ENCODE assay signal across 8 mouse cellular contexts in the genomic region with DNA sequence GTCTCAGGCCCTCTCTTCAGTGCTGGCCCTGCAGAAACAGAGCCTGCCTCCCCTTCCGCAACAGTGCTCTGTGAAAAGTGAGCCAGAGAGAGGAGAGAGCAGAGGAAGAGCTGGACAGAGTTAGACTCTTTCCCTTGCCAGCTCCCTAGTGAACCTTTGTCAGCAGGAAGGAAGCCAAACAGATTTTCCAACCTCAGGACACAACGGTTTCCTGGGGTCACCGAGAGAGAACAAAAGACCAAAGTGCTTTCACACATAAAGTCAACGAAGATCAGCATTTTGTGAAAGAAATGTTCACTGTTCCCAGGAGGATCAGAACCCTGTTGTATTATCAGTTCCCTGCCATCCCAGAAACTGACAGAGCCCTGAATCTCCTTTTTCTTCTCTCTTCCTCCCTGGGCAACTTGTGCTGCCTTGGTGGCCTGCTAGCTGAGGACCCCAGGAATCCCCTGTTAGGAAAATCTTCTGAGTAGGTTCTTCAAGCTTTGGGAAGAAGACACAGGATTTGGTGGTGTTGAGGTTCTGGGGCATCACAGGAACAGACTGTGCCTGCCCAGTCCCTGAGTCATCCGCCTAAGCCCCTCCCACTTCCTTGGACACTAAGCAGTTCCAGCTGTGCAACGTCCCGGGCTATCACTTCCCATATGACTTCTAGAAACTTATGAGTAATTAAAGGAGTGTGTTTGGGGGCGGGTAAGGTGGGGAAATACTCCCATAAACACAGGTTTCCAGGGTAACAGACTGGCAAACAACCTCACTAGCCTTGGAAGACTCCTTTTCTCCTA. TPM values are rescaled to one million over a fixed set of nuclear protein-coding genes. Genes with fewer than 3 reads are reported as not detected.
A peak's percentile ranks its signal among the peaks of the same experiment; 100 is the strongest.
DNase-seq lines count a peak whose midpoint lies in the region; ATAC-seq lines count a peak whose summit lies in the region.

No protein-coding gene starts in this region.

- peaks cover 10% of the 10 kb centered on the region for H3K9me3 ChIP-seq in hindbrain, embryonic 14.5 days (ENCODE audit: control insufficient read depth, low read length)
- H3K9me3 ChIP-seq in neural tube, embryonic 15.5 days (replicated peaks): no peaks in the 10 kb centered on the region; the same call in 1 of the 2 replicates

- peak overlapping the region; percentile 38; the same call in 1 of the 2 replicates for H3K27ac ChIP-seq in hindbrain, embryonic 14.5 days
- H3K27ac ChIP-seq in neural tube, embryonic 15.5 days (replicated peaks): 0 out of 2 replicates have a peak overlapping the region, but pooled peaks have one; percentile 2

- peak; percentile 32 to 85 for DNase-seq in urinary bladder, adult 18-20 months (ENCODE audit: low spot score in 2 of 2)
- DNase-seq in urinary bladder, postnatal 10 days (ENCODE audit: low spot score): no peak
- peak; percentile 85 for DNase-seq in forelimb bud, embryonic 11.5 days (ENCODE audit: low read depth, low spot score)
- no peak for DNase-seq in hindbrain, embryonic 14.5 days (ENCODE audit: low spot score)
- DNase-seq in liver: peak; percentile 60
- DNase-seq in natural killer cell, adult 2 months (ENCODE audit: low spot score in 2 of 2): no peak
- DNase-seq in right cerebral cortex, postnatal 25 days: no peak

- no peak overlapping the region for H3K4me3 ChIP-seq in hindbrain, embryonic 14.5 days (replicated peaks; ENCODE audit: low read length)
- no peak overlapping the region for H3K4me3 ChIP-seq in neural tube, embryonic 15.5 days (replicated peaks)

- no peak overlapping the region for H3K4me2 ChIP-seq in hindbrain, embryonic 14.5 days (replicated peaks)
- H3K4me2 ChIP-seq in neural tube, embryonic 15.5 days: no peak overlapping the region

- no peak overlapping the region for H3K9ac ChIP-seq in hindbrain, embryonic 14.5 days
- no peak overlapping the region for H3K9ac ChIP-seq in neural tube, embryonic 15.5 days (replicated peaks)

- H3K36me3 ChIP-seq in hindbrain, embryonic 14.5 days (replicated peaks; ENCODE audit: control insufficient read depth, insufficient read depth): no peaks in the 10 kb centered on the region
- H3K36me3 ChIP-seq in neural tube, embryonic 15.5 days: no peaks in the 10 kb centered on the region

- H3K4me1 ChIP-seq in hindbrain, embryonic 14.5 days (replicated peaks; ENCODE audit: control insufficient read depth, insufficient read depth, low read length): no peaks in the 10 kb centered on the region
- no peaks in the 10 kb centered on the region for H3K4me1 ChIP-seq in neural tube, embryonic 15.5 days

- H3K27me3 ChIP-seq in hindbrain, embryonic 14.5 days (ENCODE audit: control insufficient read depth, insufficient read depth, low read length): no peaks in the 10 kb centered on the region
- no peaks in the 10 kb centered on the region for H3K27me3 ChIP-seq in neural tube, embryonic 15.5 days (replicated peaks)

- WGBS in hindbrain, embryonic 14.5 days: 38% methylated on average over 8 of the region's 8 CpGs
- WGBS in neural tube, embryonic 15.5 days: 48% methylated on average over 8 of the region's 8 CpGs

- ATAC-seq in hindbrain, embryonic 14.5 days (ENCODE audit: low FRiP score): no peak
- no peak for ATAC-seq in neural tube, embryonic 15.5 days (ENCODE audit: low FRiP score)

RNA-seq across cellular contexts. Expression of gene Mmp19, which starts 11.5 kb away (rescaled TPM):
- 0.65 and 0.80 TPM in 2 replicates for polyA plus RNA-seq in hindbrain, embryonic 14.5 days (2014; fragmentation: Nextera tagmentation; extraction: Ambion mirVana)
- 0.56 and 0.88 TPM in 2 replicates for polyA plus RNA-seq in neural tube, embryonic 15.5 days (2015; fragmentation: Nextera tagmentation; extraction: Ambion mirVana)

RNA-seq across cellular contexts. Expression of gene Dnajc14, which starts 24.7 kb away (rescaled TPM):
- 34.6 and 35.1 TPM in 2 replicates for polyA plus RNA-seq in hindbrain, embryonic 14.5 days (2014; fragmentation: Nextera tagmentation; extraction: Ambion mirVana)
- 50.6 TPM in 2 replicates for polyA plus RNA-seq in neural tube, embryonic 15.5 days (2015; fragmentation: Nextera tagmentation; extraction: Ambion mirVana)

RNA-seq across cellular contexts. Expression of gene Tmem198b, which starts 25.0 kb away (rescaled TPM):
- polyA plus RNA-seq in hindbrain, embryonic 14.5 days (2014; fragmentation: Nextera tagmentation; extraction: Ambion mirVana): 13.3 and 14.8 TPM in 2 replicates
- 14.4 and 16.6 TPM in 2 replicates for polyA plus RNA-seq in neural tube, embryonic 15.5 days (2015; fragmentation: Nextera tagmentation; extraction: Ambion mirVana)

RNA-seq across cellular contexts. Expression of gene Pym1, which starts 31.5 kb away (rescaled TPM):
- 38.6 and 42.0 TPM in 2 replicates for polyA plus RNA-seq in hindbrain, embryonic 14.5 days (2014; fragmentation: Nextera tagmentation; extraction: Ambion mirVana)
- 41.7 and 42.7 TPM in 2 replicates for polyA plus RNA-seq in neural tube, embryonic 15.5 days (2015; fragmentation: Nextera tagmentation; extraction: Ambion mirVana)

RNA-seq across cellular contexts. Expression of gene Dgka, which starts 34.5 kb away (rescaled TPM):
- polyA plus RNA-seq in hindbrain, embryonic 14.5 days (2014; fragmentation: Nextera tagmentation; extraction: Ambion mirVana): 6.9 and 7.7 TPM in 2 replicates
- polyA plus RNA-seq in neural tube, embryonic 15.5 days (2015; fragmentation: Nextera tagmentation; extraction: Ambion mirVana): 7.7 and 13.2 TPM in 2 replicates

Comparison
In these comparisons a context has a peak if more than half of its experiments do, and no peak if none do; other contexts are left out.
1. DNase-seq: peak in urinary bladder, adult 18-20 months (2 of 2), forelimb bud, embryonic 11.5 days (single experiment) and liver (single experiment); none in urinary bladder, postnatal 10 days (single experiment), hindbrain, embryonic 14.5 days (single experiment), natural killer cell, adult 2 months (0 of 2) and right cerebral cortex, postnatal 25 days (single experiment).